Mouse (Mus musculus) megakaryocyte-erythroid progenitor cell, adult 5-6 weeks (primary cell): ENCODE results near the gene Rbm4b. TPM values are rescaled to one million over a fixed set of nuclear protein-coding genes. Genes with fewer than 3 reads are reported as not detected.

Experiments
- ATAC-seq: replicated peaks from 2 replicates; pipeline ENCODE4 v1.8.0; 2016; ENCODE audit warnings: mild to moderate bottlenecking, inconsistent platforms; ENCODE audit not compliant: severe bottlenecking, poor library complexity, low FRiP score, low TSS enrichment
- total RNA-seq, 2 experiments: library from RNA; stranded (forward) in 1 of 2; stranded (reverse) in 1 of 2; fragments of 200-1000, 215-1000 nt in 1 of 2; fragments of >200 nt in 1 of 2; fragmentation: Nextera tagmentation in 1 of 2; gene quantifications; 2 replicates each; pipeline ENCODE4 v1.2.3; 2014 to 2017

The Rbm4b gene
- total RNA-seq (2014; fragmentation: Nextera tagmentation) (5.0 and 11.3 TPM in 2 replicates), total RNA-seq (2017) (9.9 and 19.2 TPM in 2 replicates)

GRCm38 (mm10) chr19:4756193-4756911, at the start of gene Rbm4b:
Rbm4b (plus strand) TSS chr19:4756497.
- ATAC-seq, result peak; percentile 90

DNA sequence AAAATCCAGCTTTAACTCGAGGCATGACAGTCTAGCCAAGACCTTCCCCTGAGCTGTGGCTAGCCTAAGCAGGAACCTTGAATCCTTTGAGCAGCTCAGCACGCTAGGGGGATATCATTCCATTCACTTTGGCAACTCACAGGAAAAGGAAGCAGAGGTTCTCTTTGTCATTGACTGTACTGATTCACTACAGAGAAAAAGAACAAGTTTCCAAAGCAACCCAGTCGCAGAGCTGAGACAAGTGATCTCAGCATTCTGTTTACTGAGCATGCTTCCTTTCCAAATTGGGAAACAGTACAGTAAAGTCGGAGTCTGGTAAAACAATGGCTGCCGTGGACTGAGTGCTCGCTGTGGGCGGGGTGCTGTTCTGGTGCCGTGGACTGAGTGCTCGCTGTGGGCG, 47.5 kb upstream of the Rbm4b start:
- ATAC-seq, result no peak

GRCm38 (mm10) chr19:4711098-4711600, 45.1 kb upstream of the Rbm4b start, which contains the start of gene Sptbn2:
Sptbn2 (plus strand) TSS chr19:4711167.
- ATAC-seq, result no peak

DNA sequence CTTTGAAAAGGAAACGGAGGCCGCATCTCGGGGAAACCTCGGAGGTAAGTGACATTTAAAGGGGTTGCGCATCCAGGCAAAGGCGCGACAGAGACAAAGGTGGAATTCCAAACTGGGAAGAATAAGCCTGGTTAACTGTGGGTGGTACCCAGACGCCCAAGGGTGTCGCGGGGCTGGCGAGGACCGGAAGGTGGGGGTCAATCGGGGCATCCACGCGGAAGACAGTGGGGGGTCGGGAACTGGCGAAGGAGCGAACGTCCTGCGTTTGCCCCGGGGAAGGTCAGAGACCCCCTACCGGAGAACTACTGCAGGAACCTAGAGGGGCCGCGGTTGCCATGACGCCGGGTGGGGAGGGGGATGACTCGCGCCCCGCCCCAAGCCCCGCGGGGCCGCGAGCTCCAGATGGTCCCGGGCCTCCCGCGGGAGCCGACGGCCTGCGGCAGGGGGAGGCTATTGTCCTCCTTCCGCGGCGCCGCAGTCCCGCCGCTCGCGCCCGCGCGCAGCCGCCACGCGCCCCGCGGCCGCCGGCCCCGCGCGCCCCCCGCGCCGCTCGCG, 44.6 kb upstream of the Rbm4b start:
- ATAC-seq, result no peak

DNA sequence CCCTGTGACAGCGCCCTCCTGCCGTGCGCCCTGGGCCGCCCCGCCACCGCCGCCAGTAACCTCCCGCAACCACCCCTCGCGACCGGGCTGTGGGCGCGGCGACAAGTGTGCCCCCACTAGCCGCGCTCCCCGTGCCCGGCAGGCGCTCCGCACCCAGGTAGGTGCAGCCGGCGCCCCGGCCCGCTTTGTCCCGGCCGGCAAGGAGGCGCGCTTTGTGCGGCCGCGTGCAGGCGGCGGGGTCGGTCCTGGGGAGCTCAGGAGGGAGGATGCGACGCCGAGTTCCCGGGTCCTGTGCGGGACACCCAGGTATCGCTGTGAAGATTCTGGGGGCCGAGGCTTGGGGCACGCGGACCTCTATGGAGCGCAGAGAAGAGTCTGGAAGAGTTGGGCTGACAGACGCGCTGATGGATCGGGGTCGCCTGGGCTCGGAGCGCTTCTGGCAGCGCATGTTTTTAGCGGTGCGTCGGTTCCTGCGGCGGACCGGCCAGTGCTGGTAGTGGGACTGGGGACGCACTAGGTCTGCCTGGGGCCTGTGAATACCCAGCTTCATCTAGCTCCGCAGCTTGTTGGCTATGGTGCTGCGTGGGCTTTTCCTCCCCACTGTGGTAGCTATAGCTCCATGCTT, 44.0 kb upstream of the Rbm4b start:
- ATAC-seq, result no peak

DNA sequence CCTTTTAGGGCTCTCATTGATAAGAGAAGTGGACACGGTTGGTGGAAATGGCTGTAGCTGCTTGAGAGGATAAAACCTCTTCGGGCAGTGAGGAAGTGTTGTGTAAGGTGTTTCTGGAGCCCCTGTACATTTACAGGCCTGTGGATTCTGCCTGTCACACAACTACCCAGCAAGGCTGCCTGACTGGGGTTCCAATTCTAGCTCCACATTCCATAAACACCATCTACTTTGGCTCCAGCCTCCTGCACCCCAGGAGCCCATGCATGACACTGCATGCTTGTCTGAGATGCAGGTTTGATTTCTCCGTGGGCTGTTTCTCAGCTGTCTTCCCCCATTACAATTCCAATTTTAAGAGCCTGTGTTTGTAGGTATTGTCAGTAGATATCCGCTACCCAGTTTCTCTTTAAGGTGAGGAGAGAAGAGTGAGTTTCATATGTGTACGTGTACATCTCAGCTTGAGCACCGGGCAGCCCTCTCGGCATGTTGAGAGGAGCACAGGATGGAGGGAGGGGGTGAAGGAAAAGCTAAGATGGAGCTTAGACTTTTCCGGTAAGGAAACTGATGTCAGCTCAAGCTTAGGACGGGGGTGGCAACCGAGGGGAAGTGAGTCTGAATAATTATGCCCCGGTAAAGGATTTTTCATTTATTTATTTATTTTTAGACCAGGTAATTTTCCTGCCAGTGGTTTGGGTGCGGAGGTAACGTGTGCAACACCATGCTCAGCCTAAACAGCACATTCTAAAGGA, 43.3 kb upstream of the Rbm4b start:
- no peak for ATAC-seq

DNA sequence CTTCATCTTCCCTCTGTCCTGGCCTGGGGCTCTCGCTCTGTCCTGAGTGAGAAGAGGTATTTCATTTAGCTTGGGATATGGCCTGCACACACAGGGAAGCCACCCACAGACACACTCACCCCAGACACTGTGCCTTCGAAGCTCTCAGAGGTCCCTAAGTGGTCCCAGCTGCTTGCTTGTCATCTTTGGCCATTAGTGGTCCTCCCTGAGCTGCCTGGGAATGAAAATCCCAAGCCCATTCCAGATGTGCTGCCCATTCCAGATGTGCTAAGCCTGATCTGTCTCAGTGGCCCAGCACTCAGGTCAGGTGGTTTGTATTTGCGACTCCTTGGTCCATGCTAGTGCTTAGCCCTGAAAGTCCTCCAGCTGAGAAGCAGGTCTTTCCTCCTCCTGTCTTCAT, 42.4 kb upstream of the Rbm4b start:
- ATAC-seq, result no peak

DNA sequence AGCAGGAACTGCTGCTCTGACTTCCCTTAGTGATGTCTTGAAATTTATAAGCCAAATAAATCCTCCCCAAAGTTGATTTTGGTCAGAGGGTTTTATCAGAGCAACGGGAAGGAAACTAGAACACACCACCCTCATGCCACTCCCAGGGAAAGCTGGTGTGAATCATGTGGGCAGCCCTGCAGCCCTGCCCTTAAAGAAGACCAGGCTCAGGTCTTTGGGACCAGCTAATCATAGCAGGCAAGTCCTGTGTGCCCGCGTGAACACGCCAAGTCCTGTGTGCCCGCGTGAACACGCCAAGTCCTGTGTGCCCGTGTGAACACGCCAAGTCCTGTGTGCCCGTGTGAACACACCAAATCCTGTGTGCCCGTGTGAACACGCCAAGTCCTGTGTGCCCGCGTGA, 39.5 kb upstream of the Rbm4b start:
- ATAC-seq, result no peak

- ATAC-seq, result no peak
These were observed 39.0 kb upstream of the Rbm4b start for GRCm38 (mm10) chr19:4717281-4717680.

DNA sequence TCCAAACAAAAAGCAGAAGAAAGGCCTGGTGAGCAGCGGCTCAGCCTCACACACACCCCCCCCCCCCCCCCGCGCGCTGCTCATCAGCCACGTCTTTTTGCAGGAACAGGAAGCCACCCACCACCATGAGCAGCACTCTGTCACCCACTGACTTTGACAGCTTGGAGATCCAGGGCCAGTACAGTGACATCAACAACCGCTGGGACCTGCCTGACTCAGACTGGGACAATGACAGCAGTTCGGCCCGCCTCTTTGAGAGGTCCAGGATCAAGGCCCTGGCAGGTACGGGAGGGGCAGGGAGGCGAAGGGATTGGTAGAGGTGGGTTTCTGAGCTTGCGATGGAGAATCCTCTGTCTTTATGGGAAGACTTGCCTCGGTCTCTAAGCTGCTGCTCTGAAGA, 37.6 kb upstream of the Rbm4b start:
- no peak for ATAC-seq

- ATAC-seq, result no peak
These were observed 36.9 kb upstream of the Rbm4b start for GRCm38 (mm10) chr19:4719351-4719764.

- no peak for ATAC-seq
These were observed 36.2 kb upstream of the Rbm4b start for GRCm38 (mm10) chr19:4720112-4720511.

DNA sequence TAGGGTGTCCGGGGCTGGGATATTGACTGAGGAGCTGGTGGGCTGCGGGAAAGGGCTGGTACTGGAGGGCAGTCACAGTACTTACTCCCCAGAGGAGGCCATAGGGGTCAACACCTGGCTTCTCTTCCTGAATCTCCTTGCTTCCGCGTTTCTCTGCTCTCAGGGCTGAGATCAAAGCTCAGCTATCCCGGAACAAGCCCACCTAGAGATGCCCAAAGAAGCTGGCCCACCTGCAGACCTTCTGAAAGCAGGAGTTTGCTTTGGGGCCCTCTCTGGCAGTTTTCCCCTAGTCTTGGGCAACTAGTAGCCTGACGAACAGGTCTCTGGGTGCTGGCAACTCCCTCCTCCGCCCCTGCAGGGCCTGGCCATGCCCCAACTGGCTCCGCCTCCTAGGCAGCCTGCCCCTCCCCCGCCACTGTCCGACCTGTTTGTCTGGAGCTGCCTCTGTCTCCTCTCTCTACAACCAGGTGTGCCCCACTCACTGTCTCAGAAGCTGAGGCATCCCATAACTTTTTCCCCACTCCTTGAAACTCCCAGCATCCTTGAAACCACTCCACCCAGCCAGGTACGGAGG, 35.5 kb upstream of the Rbm4b start:
- ATAC-seq, result no peak

DNA sequence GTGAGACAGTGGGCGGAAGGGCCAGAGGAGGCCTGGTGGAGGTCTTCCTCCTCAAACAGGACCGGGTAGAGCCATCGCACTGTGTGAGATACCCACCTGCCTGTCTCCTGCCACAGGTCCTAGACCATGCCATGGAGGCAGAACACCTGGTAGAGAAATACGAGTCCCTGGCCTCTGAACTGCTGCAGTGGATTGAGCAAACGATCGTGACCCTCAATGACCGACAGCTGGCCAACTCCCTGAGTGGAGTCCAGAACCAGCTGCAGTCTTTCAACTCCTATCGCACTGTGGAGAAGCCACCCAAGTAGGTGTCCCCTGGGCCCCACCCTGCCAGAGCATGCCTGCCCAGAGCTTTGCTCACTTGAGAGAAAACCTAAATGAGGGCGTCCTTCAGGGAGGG, 27.1 kb upstream of the Rbm4b start:
- ATAC-seq, result no peak

DNA sequence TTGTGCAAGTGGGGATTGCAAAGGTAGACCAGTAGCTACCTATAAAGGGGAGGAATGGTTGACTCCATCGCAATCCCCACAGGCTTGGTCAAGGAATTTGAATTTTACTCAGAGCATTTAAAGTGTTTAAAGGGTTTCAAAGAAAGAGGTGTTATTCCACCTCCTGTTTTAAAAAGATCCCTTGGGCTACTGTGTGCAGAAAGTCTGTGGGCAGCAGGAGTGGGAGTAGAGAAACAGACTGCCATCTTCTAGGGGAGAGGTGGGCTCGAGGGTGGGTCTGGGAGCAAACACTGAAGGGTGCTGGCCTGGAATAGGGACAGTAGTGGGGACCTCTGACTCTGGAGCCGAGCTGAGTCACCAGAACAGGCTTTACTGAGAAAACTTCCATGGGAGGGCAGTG, 23.2 kb upstream of the Rbm4b start:
- ATAC-seq, result no peak

DNA sequence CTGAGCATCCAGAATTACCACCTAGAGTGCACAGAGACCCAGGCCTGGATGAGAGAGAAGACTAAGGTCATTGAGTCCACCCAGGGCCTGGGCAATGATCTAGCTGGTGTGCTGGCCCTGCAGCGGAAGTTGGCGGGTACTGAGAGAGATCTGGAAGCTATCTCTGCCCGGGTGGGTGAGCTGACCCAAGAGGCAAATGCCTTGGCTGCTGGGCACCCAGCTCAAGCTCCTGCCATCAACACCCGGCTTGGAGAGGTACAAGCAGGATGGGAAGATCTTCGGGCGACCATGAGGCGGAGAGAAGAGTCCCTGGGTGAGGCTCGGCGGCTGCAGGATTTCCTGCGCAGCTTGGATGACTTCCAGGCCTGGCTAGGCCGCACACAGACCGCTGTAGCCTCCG, 18.4 kb upstream of the Rbm4b start:
- no peak for ATAC-seq

DNA sequence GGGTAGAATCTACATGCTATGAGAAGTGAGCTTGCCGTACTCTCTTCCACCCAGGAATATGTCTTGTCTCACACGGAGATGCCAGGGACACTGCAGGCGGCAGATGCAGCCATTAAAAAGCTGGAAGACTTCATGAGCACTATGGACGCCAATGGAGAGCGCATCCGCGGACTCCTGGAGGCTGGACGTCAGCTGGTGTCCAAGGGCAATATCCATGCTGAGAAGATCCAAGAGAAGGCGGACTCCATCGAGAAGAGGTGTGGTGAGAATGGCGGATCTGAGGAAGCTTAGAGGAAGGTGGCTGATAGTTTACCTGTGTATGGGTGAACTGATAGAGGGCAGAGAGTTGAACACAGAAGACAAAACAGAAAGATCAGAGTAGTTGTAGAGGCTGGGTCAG, 17.2 kb upstream of the Rbm4b start:
- ATAC-seq, result no peak

GRCm38 (mm10) chr19:4739762-4740161, 16.5 kb upstream of the Rbm4b start:
- ATAC-seq, result no peak

DNA sequence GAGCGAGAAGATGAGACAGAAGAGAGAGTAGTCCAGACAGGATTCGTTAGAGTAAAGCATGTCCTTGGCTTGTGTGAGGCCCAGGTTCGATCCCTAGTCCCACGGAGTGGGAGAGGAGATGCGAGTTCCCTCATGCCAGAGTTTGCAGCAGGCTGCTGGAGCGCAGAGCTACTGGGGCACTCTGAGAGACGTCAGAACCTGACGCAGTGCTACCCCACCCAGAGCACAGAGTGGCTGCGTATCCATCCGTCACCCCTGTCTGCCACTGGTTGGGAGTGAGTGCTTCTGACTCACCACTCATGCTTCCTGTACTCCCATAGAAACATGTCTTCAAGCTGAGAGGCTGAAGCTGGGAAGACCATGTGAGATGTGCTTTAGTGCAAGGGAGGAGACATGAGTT, 14.8 kb upstream of the Rbm4b start:
- ATAC-seq, result no peak

- ATAC-seq, result no peak
These were observed 14.1 kb upstream of the Rbm4b start for GRCm38 (mm10) chr19:4742229-4742628.
